Mouse (Mus musculus) forebrain, embryonic 15.5 days (tissue): Measurements from ENCODE around the gene Fthl17c. TPM values are rescaled to one million over a fixed set of nuclear protein-coding genes. Genes with fewer than 3 reads are reported as not detected.
A peak's percentile ranks its signal among the peaks of the same experiment; 100 is the strongest.
"Not testable (repeated sequence)": the region's sequence is repeated elsewhere in the genome, so short reads cannot be mapped to it uniquely, and the experiment has no call there.

Experiments
- ATAC-seq: fragments of 200-750 bp; cut with Nextera tagmentation; replicated peaks from 2 replicates; pipeline ENCODE4 v1.8.0; 2017; ENCODE audit warnings: mild to moderate bottlenecking, moderate TSS enrichment, moderate library complexity
- H3K27ac ChIP-seq: fragments of 300-500 bp; sonication (generic); replicated peaks from 2 replicates; pipeline ENCODE4 v1.5.1; 2015; ENCODE audit warnings: mild to moderate bottlenecking, inconsistent platforms
- H3K27me3 ChIP-seq: fragments of 300-500 bp; sonication (generic); 2 replicates; pipeline ENCODE4 v1.6.1; 2015; ENCODE audit warnings: inconsistent platforms
- H3K36me3 ChIP-seq: fragments of 300-500 bp; sonication (generic); 2 replicates; pipeline ENCODE4 v1.6.1; 2015; ENCODE audit warnings: mild to moderate bottlenecking, inconsistent platforms
- H3K4me1 ChIP-seq: fragments of 300-500 bp; sonication (generic); 2 replicates; pipeline ENCODE4 v1.6.1; 2015; ENCODE audit warnings: inconsistent platforms
- H3K4me2 ChIP-seq: fragments of 300-500 bp; sonication (generic); replicated peaks from 2 replicates; pipeline ENCODE4 v1.6.1; 2015; ENCODE audit warnings: mild to moderate bottlenecking, inconsistent platforms
- H3K4me3 ChIP-seq: fragments of 300-500 bp; sonication (generic); 2 replicates; pipeline ENCODE4 v1.5.1; 2015; ENCODE audit warnings: mild to moderate bottlenecking, inconsistent platforms
- H3K9ac ChIP-seq: fragments of 300-500 bp; sonication (generic); replicated peaks from 2 replicates; pipeline ENCODE4 v1.6.1; 2015; ENCODE audit warnings: mild to moderate bottlenecking, inconsistent platforms
- H3K9me3 ChIP-seq: fragments of 300-500 bp; sonication (generic); 2 replicates; pipeline ENCODE4 v1.6.1; 2016; ENCODE audit warnings: inconsistent platforms
- WGBS: fragments of 180-500 bp; shearing (Covaris S2); methylation state at CpG from one replicate; pipeline ENCODE4 v1.1.7; 2015; ENCODE audit warnings: mixed read lengths; 5-methylcytosine and 5-hydroxymethylcytosine counted together
- polyA plus RNA-seq: library from polyadenylated mRNA; unstranded; fragments of >200 nt; fragmentation: Nextera tagmentation; extraction: Ambion mirVana; gene quantifications from 2 replicates; pipeline ENCODE4 v1.2.1, GENCODE M21; 2015

Gene Fthl17c
- polyA plus RNA-seq = not detected in 2 replicates

DNA sequence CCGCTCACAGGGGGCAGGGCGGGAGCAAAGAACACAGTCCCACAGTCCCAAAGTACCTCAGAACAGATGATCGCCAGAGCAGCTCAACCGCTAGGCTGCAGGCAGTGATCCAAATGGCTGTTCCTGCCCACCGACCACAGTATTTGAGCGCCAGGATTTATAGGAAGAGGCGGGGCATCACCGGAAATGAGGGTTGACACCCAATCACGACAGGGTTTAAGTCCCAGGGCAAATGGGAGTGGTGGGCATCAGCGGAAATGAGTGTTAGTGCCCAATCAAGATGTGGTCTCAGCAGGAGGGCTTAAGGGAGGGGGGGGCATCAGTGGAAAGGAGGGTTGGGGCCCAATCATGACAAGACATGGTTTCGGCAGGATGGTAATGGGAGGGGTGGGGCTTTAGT, at the start of gene Fthl17c:
Fthl17c (minus strand) TSS at position 101 of the 400 bp plus-strand sequence.
- not testable (repeated sequence) for H3K9ac ChIP-seq, ATAC-seq
- WGBS = no CpG with 5 or more reads among the region's 11 CpGs

DNA sequence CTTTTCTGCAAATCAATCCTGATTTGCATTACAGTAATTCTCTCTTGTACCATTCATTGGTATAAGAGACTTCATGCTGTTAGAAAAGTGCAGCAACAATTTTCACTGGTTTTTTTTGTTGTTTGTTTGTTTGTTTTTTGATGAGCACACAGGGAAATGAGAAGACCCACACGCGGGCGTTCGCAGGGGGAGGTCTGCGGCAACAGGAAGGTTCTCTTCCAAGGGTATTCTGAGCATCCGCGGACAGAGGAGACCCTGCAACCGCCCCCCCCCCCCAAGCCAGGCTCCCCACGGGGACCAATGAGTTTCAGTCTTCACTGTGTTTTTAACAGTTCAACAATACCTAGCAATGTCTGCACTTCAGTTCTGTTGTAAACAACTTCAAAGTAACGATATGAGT, 43.1 kb upstream of the Fthl17c start:
- no peak for ATAC-seq
- Histone ChIP-seq H3K36me3 (no peaks in the 10 kb centered on the region), H3K9ac (no peak overlapping the region), H3K27ac (no peak overlapping the region), H3K9me3 (no peaks in the 10 kb centered on the region), H3K27me3 (no peaks in the 10 kb centered on the region), H3K4me1 (no peaks in the 10 kb centered on the region), H3K4me3 (no peak overlapping the region), H3K4me2 (no peak overlapping the region)
- WGBS = 53% methylated on average over 10 of the region's 10 CpGs

More for the DNA sequence above, at the start of gene Fthl17c:
- not testable (repeated sequence) for H3K9me3 ChIP-seq, H3K36me3 ChIP-seq, H3K4me2 ChIP-seq, H3K27me3 ChIP-seq, H3K27ac ChIP-seq, H3K4me1 ChIP-seq, H3K4me3 ChIP-seq

DNA sequence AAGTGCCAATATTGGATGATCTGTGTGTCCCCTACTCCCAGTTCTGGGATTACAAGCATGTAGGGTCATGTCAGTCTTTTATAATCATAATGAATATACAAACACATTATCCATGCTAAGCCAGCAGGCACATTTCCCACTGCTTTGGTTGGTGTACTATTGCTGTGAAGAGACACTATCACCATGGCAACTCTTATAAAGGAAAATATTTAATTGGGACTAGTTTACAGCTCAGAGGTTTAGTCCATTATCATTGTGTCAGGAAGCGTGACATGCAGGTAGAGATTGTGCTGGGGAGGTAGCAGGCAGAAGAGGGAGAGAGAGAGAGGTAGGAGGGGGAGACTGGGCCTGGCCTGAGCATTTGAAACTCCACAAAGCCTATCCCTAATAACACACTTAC, 39.7 kb upstream of the Fthl17c start:
- Histone ChIP-seq H3K36me3 (no peaks in the 10 kb centered on the region), H3K9ac (no peak overlapping the region), H3K27me3 (no peaks in the 10 kb centered on the region), H3K9me3 (no peaks in the 10 kb centered on the region), H3K27ac (no peak overlapping the region), H3K4me2 (no peak overlapping the region), H3K4me1 (no peaks in the 10 kb centered on the region), H3K4me3 (no peak overlapping the region)
- 25% methylated on average over 1 of the region's 1 CpGs for WGBS
- ATAC-seq = no peak

DNA sequence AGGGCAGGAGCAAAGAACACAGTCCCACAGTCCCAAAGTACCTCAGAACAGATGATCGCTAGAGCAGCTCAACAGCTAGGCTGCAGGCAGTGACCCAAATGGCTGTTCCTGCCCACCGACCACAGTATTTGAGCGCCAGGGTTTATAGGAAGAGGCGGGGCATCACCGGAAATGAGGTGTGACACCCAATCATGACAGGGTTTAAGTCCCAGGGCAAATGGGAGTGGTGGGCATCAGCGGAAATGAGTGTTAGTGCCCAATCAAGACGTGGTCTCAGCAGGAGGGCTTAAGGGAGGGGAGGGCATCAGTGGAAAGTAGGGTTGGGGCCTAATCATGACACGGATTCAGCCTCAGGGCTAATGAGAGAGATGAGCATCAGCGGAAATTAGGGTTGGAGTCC, 10.3 kb upstream of the Fthl17c start, which contains the start of gene Fthl17d:
Fthl17d (minus strand) TSS at position 101 of the 400 bp plus-strand sequence.
- H3K36me3 ChIP-seq, H3K27me3 ChIP-seq, H3K4me3 ChIP-seq, H3K9ac ChIP-seq, H3K27ac ChIP-seq, ATAC-seq, H3K4me1 ChIP-seq, H3K4me2 ChIP-seq, H3K9me3 ChIP-seq: not testable (repeated sequence)
- no CpG with 5 or more reads among the region's 9 CpGs for WGBS

DNA sequence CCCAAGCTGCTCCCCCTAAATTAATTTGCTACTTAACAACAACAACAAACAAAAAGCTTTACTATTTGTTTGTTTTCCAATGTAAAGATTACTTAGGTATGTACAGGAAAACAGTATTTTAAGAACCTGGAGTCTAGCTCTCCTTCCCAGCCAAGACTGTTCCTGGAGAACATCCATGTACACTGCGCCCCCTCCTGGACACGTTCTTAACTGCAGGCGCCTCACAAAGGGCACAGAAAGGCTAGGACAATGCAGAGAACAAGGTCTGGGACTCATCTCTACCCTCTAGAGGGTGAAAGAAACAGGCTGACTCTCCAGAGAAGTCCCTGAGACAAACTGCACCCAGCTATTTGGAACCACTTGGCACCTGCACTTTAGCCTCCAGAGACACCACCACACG, 11.7 kb downstream of the Fthl17c start:
- not testable (repeated sequence) for H3K9ac ChIP-seq, H3K4me2 ChIP-seq, H3K4me3 ChIP-seq, H3K4me1 ChIP-seq, H3K27me3 ChIP-seq, H3K36me3 ChIP-seq, H3K27ac ChIP-seq, H3K9me3 ChIP-seq, ATAC-seq
- WGBS = 60% methylated on average over 4 of the region's 4 CpGs

DNA sequence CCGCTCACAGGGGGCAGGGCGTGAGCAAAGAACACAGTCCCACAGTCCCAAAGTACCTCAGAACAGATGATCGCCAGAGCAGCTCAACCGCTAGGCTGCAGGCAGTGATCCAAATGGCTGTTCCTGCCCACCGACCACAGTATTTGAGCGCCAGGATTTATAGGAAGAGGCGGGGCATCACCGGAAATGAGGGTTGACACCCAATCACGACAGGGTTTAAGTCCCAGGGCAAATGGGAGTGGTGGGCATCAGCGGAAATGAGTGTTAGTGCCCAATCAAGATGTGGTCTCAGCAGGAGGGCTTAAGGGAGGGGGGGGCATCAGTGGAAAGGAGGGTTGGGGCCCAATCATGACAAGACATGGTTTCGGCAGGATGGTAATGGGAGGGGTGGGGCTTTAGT, 13.5 kb downstream of the Fthl17c start, which contains the start of gene Fthl17b:
Fthl17b (minus strand) TSS at position 101 of the 400 bp plus-strand sequence.
- H3K27me3 ChIP-seq, H3K9ac ChIP-seq, ATAC-seq, H3K36me3 ChIP-seq, H3K4me2 ChIP-seq, H3K4me1 ChIP-seq, H3K4me3 ChIP-seq, H3K27ac ChIP-seq, H3K9me3 ChIP-seq: not testable (repeated sequence)
- 96% methylated on average over 4 of the region's 11 CpGs for WGBS

DNA sequence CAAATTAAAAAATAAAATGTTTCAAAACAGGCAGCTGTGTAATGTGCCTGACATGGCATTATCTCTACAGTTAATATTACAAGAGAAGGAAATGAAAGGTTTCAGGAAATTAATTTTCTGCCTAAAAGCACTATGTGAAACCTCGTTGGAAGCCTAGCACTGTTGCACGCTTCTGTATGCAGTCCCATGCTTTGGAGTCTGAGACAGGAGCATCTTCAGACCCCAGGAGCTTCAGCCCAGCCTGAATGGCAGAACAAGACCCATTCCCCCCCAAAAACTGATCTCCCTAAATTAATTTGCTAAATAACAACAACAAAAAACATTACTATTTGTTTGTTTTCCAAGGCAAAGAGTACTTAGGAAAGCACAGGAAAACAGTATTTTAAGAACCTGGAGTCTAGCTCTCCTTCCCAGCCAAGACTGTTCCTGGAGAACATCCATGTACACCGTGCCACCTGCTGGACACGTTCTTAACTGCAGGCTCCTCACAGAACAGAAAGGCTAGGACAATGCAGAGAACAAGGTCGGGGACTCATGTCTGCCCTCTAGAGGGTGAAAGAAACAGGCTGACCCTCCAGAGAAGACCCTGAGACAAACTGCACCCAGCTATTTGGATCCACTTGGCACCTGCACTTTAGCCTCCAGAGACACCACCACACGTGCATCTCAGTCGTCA, 28.1 kb downstream of the Fthl17c start:
- H3K36me3 ChIP-seq, H3K9me3 ChIP-seq, H3K4me3 ChIP-seq, H3K9ac ChIP-seq, H3K4me2 ChIP-seq, H3K27ac ChIP-seq, H3K4me1 ChIP-seq, H3K27me3 ChIP-seq: not testable (repeated sequence)
- peak; percentile 85 for ATAC-seq
- WGBS = 17% methylated on average over 7 of the region's 7 CpGs

DNA sequence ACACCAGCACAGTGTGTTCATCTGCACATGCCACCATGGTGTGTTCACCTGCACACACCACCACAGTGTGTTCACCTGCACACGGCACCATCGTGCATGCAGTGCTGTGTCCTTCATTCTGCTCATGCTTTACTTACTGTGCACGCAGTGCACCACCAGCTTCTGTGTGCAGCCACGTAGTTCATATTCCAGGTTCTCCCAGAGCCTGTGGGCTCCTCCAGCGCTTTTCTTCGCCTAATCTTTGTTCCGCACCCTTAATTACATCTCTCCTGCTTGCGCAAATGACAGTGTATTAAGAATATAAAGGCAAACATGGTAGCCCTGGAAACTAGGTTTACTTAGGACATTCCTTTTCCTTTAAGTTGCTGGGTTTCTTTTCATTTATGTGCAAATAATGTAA, 32.3 kb downstream of the Fthl17c start:
- ATAC-seq = no peak
- H3K9me3 ChIP-seq = no peaks in the 10 kb centered on the region
- H3K36me3 ChIP-seq = no peaks in the 10 kb centered on the region
- no peak overlapping the region for H3K4me3 ChIP-seq
- no peak overlapping the region for H3K4me2 ChIP-seq
- no peak overlapping the region for H3K9ac ChIP-seq
- WGBS = 67% methylated on average over 8 of the region's 8 CpGs
- no peaks in the 10 kb centered on the region for H3K27me3 ChIP-seq
- H3K4me1 ChIP-seq = no peaks in the 10 kb centered on the region
- no peak overlapping the region for H3K27ac ChIP-seq

DNA sequence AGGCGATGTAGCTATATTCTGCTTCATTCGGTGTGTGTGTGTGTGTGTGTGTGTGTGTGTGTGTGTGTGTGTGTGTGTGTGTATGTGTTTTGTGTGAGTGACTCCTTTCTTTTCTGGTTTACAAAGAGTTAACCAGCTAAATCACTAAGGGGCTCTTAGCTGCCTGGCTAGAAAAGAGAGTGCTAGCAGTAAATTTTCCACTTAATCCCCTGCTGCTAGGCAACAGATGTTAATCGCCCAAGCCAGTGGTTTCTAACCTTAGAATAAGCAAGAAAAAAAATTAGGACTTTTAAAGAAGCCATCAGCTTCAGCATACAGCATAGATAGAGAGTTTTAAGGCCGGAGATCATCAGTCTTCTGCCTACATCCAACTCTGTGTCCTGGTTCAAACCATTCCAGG, 49.1 kb downstream of the Fthl17c start:
- Histone ChIP-seq H3K4me3 (no peak overlapping the region), H3K27ac (no peak overlapping the region), H3K9ac (no peak overlapping the region), H3K4me2 (no peak overlapping the region), H3K36me3 (no peaks in the 10 kb centered on the region), H3K4me1 (no peaks in the 10 kb centered on the region), H3K27me3 (no peaks in the 10 kb centered on the region), H3K9me3 (no peaks in the 10 kb centered on the region)
- 19% methylated on average over 4 of the region's 4 CpGs for WGBS
- no peak for ATAC-seq

Other genes with a start within 250 kb of the Fthl17c start
- gene Ssx9, start 228.1 kb downstream of the Fthl17c start, polyA plus RNA-seq = not detected in 2 replicates
- gene Ssxb5, start 172.9 kb downstream of the Fthl17c start, polyA plus RNA-seq = not detected in 2 replicates
- gene Gm6592, start 132.6 kb downstream of the Fthl17c start, polyA plus RNA-seq = not detected in 2 replicates
- gene Gm5751, start 102.3 kb downstream of the Fthl17c start, polyA plus RNA-seq = not detected in 2 replicates
- gene B630019K06Rik, start 84.2 kb downstream of the Fthl17c start, polyA plus RNA-seq = 12.3 and 14.0 TPM in 2 replicates
- gene Fthl17b, start 13.6 kb downstream of the Fthl17c start, polyA plus RNA-seq = not detected in 2 replicates
- gene Fthl17d, start 10.2 kb upstream of the Fthl17c start, polyA plus RNA-seq = not detected in 2 replicates
- not detected in 2 replicates for gene Fthl17e, start 56.9 kb upstream of the Fthl17c start, polyA plus RNA-seq
- not detected in 2 replicates for gene Fthl17f, start 86.5 kb upstream of the Fthl17c start, polyA plus RNA-seq
- not detected in 2 replicates for gene 4930402K13Rik, start 128.0 kb upstream of the Fthl17c start, polyA plus RNA-seq
- gene Lancl3, start 223.3 kb upstream of the Fthl17c start, polyA plus RNA-seq = 8.0 TPM in 2 replicates